Mouse (Mus musculus) midbrain, postnatal 0 days (tissue): ENCODE measurements around the gene Tspoap1. TPM values are rescaled to one million over a fixed set of nuclear protein-coding genes. Genes with fewer than 3 reads are reported as not detected.

Experiments used
- ATAC-seq: fragments of 200-750 bp; cut with Nextera tagmentation; 2 replicates; pipeline ENCODE4 v1.8.0; 2017; ENCODE audit warnings: moderate number of reproducible peaks, mild to moderate bottlenecking, moderate TSS enrichment, moderate library complexity; ENCODE audit not compliant: low FRiP score
- DNase-seq: peaks from one replicate; pipeline ENCODE4 v3.0.0-alpha.2; 2015; ENCODE audit warnings: low spot score
- H3K27ac ChIP-seq: fragments of 300-500 bp; sonication (generic); 2 replicates; pipeline ENCODE4 v1.5.1; 2014; ENCODE audit warnings: low read depth, mild to moderate bottlenecking, low read length, mixed read lengths
- H3K27me3 ChIP-seq: fragments of 300-500 bp; sonication (generic); 2 replicates; pipeline ENCODE4 v1.6.1; 2014; ENCODE audit warnings: low read length, control low read depth, mixed read lengths; ENCODE audit not compliant: insufficient read depth
- H3K36me3 ChIP-seq: fragments of 300-500 bp; sonication (generic); 2 replicates; pipeline ENCODE4 v1.6.1; 2014; ENCODE audit warnings: low read length, control low read depth, mixed read lengths; ENCODE audit not compliant: insufficient read depth
- H3K4me1 ChIP-seq: fragments of 300-500 bp; sonication (generic); 2 replicates; pipeline ENCODE4 v1.6.1; 2014; ENCODE audit warnings: mild to moderate bottlenecking, control low read depth, antibody characterized with exemption, low read length, mixed read lengths; ENCODE audit not compliant: insufficient read depth
- H3K4me2 ChIP-seq: fragments of 300-500 bp; sonication (generic); 2 replicates; pipeline ENCODE4 v1.6.1; 2014; ENCODE audit warnings: low read depth, mild to moderate bottlenecking, low read length, mixed read lengths; ENCODE audit not compliant: poor library complexity, severe bottlenecking
- H3K4me3 ChIP-seq: fragments of 300-500 bp; sonication (generic); 2 replicates; pipeline ENCODE4 v1.5.1; 2014; ENCODE audit warnings: low read depth, mild to moderate bottlenecking, low read length, moderate library complexity
- H3K9ac ChIP-seq: fragments of 300-500 bp; sonication (generic); replicated peaks from 2 replicates; pipeline ENCODE4 v1.6.1; 2014; ENCODE audit warnings: mild to moderate bottlenecking, low read length, moderate library complexity, mixed read lengths; ENCODE audit not compliant: poor library complexity, severe bottlenecking
- H3K9me3 ChIP-seq: fragments of 300-500 bp; sonication (generic); 2 replicates; pipeline ENCODE4 v1.6.1; 2016; ENCODE audit warnings: low read length, control low read depth
- CTCF ChIP-seq: IDR thresholded peaks from 2 replicates; pipeline ENCODE4 v1.5.1; 2016; ENCODE audit warnings: antibody characterized with exemption, mild to moderate bottlenecking
- WGBS: fragments of 180-500 bp; shearing (Covaris S2); extraction: QIAGEN DNeasy Blood & Tissue Kit; methylation state at CpG from one replicate; pipeline ENCODE4 v1.1.7; 2014; 5-methylcytosine and 5-hydroxymethylcytosine counted together
- polyA plus RNA-seq: library from polyadenylated mRNA; unstranded; fragments of >200 nt; fragmentation: Nextera tagmentation; extraction: Ambion mirVana; gene quantifications from 2 replicates; pipeline ENCODE4 v1.2.1, GENCODE M21; 2015
- total RNA-seq: library from RNA; depleted of rRNA; stranded (reverse); fragments of >200 nt; gene quantifications from 2 replicates; pipeline ENCODE4 v1.2.3, GENCODE M21; 2014

Tspoap1 gene
- total and polyA plus RNA-seq, 2 experiments from 2014 or later, result 57.8 to 206 TPM

- no peak for TF ChIP-seq CTCF
- Histone ChIP-seq H3K4me2 (no peak overlapping the region), H3K9ac (no peak overlapping the region), H3K27ac (no peak overlapping the region), H3K4me3 (no peak overlapping the region), H3K9me3 (no peaks in the 10 kb centered on the region), H3K4me1 (0 out of 2 replicates have a peak, but pooled peaks cover 5% of the 10 kb centered on the region), H3K27me3 (no peaks in the 10 kb centered on the region), H3K36me3 (no peaks in the 10 kb centered on the region)
- ATAC-seq (no peak), DNase-seq (no peak)
- 89% methylated on average over 3 of the region's 3 CpGs for WGBS
Observed at GRCm38 (mm10) chr11:87722168-87722567, 38.2 kb upstream of the Tspoap1 start.

GRCm38 (mm10) chr11:87722891-87723290 lies 37.5 kb upstream of the Tspoap1 start:
- Histone ChIP-seq H3K27ac (no peak overlapping the region), H3K4me2 (no peak overlapping the region), H3K9me3 (no peaks in the 10 kb centered on the region), H3K9ac (no peak overlapping the region), H3K27me3 (no peaks in the 10 kb centered on the region), H3K4me1 (0 out of 2 replicates have a peak, but pooled peaks cover 5% of the 10 kb centered on the region), H3K36me3 (no peaks in the 10 kb centered on the region), H3K4me3 (no peak overlapping the region)
- 84% methylated on average over 4 of the region's 4 CpGs for WGBS
- ATAC-seq (no peak), DNase-seq (no peak)
- peak; percentile 18; the same call in 1 of the 2 replicates for TF ChIP-seq CTCF

GRCm38 (mm10) chr11:87725515-87725914 lies 34.8 kb upstream of the Tspoap1 start:
- no peaks in the 10 kb centered on the region for H3K27me3 ChIP-seq
- H3K4me1 ChIP-seq, result 0 out of 2 replicates have a peak, but pooled peaks cover 5% of the 10 kb centered on the region
- H3K36me3 ChIP-seq, result no peaks in the 10 kb centered on the region
- H3K9me3 ChIP-seq, result no peaks in the 10 kb centered on the region
- DNase-seq, result no peak
- no peak overlapping the region for H3K27ac ChIP-seq
- TF ChIP-seq CTCF, result no peak
- H3K9ac ChIP-seq, result no peak overlapping the region
- H3K4me3 ChIP-seq, result no peak overlapping the region
- ATAC-seq, result no peak
- no peak overlapping the region for H3K4me2 ChIP-seq

- Histone ChIP-seq H3K9ac (no peak overlapping the region), H3K4me2 (no peak overlapping the region), H3K27ac (no peak overlapping the region), H3K4me3 (no peak overlapping the region), H3K9me3 (no peaks in the 10 kb centered on the region), H3K36me3 (no peaks in the 10 kb centered on the region), H3K4me1 (0 out of 2 replicates have a peak, but pooled peaks cover 5% of the 10 kb centered on the region), H3K27me3 (no peaks in the 10 kb centered on the region)
- no peak for TF ChIP-seq CTCF
- 30% methylated on average over 6 of the region's 6 CpGs for WGBS
- DNase-seq (no peak), ATAC-seq (no peak)
Observed at GRCm38 (mm10) chr11:87725964-87726562, 34.3 kb upstream of the Tspoap1 start.

GRCm38 (mm10) chr11:87727021-87727420 lies 33.3 kb upstream of the Tspoap1 start:
- no peak for ATAC-seq
- Histone ChIP-seq H3K27me3 (no peaks in the 10 kb centered on the region), H3K4me2 (no peak overlapping the region), H3K9ac (no peak overlapping the region), H3K4me3 (no peak overlapping the region), H3K9me3 (no peaks in the 10 kb centered on the region), H3K27ac (no peak overlapping the region), H3K36me3 (no peaks in the 10 kb centered on the region), H3K4me1 (0 out of 2 replicates have a peak, but pooled peaks cover 5% of the 10 kb centered on the region)
- DNase-seq, result no peak
- TF ChIP-seq CTCF, result no peak
- WGBS, result 59% methylated on average over 11 of the region's 11 CpGs

- Histone ChIP-seq H3K9me3 (no peaks in the 10 kb centered on the region), H3K27me3 (no peaks in the 10 kb centered on the region), H3K4me2 (no peak overlapping the region), H3K27ac (no peak overlapping the region), H3K36me3 (no peaks in the 10 kb centered on the region), H3K9ac (no peak overlapping the region), H3K4me1 (0 out of 2 replicates have a peak, but pooled peaks cover 5% of the 10 kb centered on the region), H3K4me3 (no peak overlapping the region)
- no peak for ATAC-seq
- no peak for DNase-seq
- TF ChIP-seq CTCF, result no peak
- WGBS, result 64% methylated on average over 4 of the region's 4 CpGs
Observed at GRCm38 (mm10) chr11:87727471-87727870, 32.9 kb upstream of the Tspoap1 start.
